Mouse (Mus musculus): ENCODE measurements around the gene Rab40c.

DNA sequence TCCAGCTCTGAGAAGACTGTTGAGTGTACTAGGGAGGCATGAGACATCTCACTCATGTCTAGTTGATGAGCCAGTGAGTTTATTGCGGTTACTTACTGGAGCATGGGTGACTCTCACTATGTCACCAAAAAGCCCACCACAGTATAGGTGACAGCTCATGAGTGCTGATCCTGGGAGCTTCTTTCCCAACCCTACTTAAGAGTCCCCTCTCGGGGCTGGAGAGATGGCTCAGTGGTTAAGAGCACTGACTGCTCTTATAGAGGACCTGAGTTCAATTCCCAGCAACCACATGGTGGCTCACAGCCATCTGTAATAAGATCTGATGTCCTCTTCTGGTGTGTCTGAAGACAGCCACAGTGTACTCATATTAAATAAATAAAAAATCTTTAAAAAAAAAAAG, 49.6 kb downstream of the Rab40c start:
- no peak for TF ChIP-seq POLR2A (IDR thresholded peaks at IDR 0.05; ENCODE audit: low read depth, low read length)
- TF ChIP-seq CTCF (conservative IDR thresholded peaks at IDR 0.05; ENCODE audit: insufficient read depth, insufficient read length, low read depth, low read length), result no peak
